Mouse (Mus musculus): ENCODE measurements around the gene Gm10073.
"Not testable (repeated sequence)": the region's sequence is repeated elsewhere in the genome, so short reads cannot be mapped to it uniquely, and the experiment has no call there.

Gm10073 gene

GRCm38 (mm10) chr8:106597067-106597466, 23.8 kb upstream of the Gm10073 start:
- DNase-seq (ENCODE audit: low read depth) = no peak

- DNase-seq (ENCODE audit: low read depth) = peak; percentile 22
These were observed 22.4 kb upstream of the Gm10073 start for GRCm38 (mm10) chr8:106595623-106596022.

DNA sequence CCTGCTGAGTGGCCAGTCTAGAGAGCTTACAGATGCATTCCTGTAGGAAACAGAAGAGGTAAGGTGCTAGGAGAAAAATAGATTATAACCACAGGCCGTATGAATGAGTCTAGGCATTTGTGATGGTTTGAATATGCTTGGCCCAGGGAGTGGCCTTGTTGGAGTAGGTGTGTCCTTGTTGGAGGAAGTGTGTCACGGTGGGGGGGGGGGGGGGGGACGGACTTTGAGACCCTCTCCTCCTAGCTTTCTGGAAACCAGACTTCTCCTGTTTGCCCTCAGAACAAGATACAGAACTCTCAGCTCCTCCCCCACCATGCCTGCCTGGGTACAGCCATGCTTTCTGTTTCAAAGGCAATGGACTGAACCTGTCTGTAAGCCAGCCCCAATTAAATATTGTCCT, 19.2 kb upstream of the Gm10073 start:
- DNase-seq (ENCODE audit: low read depth) = no peak

GRCm38 (mm10) chr8:106588443-106589431, 15.5 kb upstream of the Gm10073 start:
- no peak for DNase-seq (ENCODE audit: low read depth)

GRCm38 (mm10) chr8:106586896-106587295, 13.6 kb upstream of the Gm10073 start:
- DNase-seq (ENCODE audit: low read depth) = no peak

DNA sequence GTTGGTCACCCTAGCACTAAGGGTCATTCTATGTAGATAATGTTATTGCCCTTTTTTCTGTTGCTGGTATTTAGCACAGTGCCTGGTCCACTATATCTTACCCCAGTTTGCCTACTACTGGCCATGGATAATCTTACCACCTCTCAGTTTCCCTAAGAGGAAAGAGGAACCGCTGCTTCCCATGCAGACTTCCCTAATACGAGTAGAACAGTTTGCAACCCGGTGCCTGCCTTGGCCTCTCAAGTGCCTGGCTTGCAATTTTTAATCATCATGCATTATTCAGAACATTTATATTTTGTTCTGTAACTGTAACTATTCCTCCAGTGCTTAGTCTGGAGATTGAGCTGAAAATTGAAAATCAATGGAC, 12.4 kb upstream of the Gm10073 start:
- DNase-seq (ENCODE audit: low read depth) = no peak

DNA sequence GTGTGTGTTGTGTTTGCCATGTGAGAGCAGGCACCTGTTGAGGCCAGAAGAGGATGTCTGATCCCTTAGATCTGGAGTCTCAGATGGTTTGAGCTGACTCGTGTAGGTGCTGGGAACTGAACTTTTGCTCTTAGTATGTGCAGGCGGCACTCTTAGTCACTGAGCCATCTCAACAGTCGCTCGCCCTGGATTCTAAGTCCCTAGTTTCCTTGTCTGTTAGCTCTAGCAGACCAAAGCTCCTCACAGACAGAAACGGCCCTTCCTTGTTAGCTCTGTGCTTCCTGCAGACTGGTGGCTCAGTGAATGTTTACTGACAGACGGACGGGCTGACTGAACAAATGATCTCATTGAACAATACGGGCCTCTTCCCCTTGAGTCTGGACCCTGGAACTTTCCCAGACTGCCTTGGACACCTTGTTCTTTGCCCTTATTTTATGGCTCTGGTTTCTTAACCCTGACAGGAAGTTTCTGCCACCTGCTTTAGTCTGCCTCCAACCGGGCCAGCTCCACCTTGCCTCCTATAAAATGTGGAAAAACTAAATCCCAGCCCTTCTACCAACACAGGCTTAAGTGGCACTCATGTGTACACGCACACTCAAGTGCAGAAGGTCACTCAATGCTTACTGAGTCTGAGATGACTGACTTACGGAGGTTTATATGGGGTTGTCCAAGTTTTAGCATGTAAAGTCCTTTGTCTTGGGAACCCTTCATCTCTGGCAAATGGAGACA, 11.8 kb upstream of the Gm10073 start:
- DNase-seq (ENCODE audit: low read depth) = no peak

GRCm38 (mm10) chr8:106581344-106582088, 8.3 kb upstream of the Gm10073 start:
- DNase-seq (ENCODE audit: low read depth) = no peak

DNA sequence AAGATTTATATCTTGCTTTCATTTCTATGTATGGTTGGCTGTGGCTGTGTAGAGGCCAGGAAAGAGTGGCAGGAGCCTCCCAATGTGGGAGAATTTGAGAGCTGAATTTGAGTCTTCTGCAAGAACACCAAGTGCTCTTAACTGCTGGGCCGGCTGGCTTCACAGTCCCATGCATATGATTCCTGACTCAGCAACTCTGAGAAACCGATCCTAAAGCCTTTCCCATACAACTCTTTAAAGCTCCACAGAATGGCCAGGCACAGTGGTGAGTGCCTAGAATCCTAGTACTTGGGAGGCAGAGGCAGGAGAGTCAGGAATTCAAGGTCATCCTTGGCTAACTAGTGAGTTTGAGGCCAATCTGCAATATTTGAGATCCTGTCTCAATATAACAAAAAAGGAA, 6.2 kb upstream of the Gm10073 start:
- DNase-seq (ENCODE audit: low read depth) = no peak

GRCm38 (mm10) chr8:106576849-106577555, 3.7 kb upstream of the Gm10073 start:
- DNase-seq (ENCODE audit: low read depth) = peak; percentile 85

GRCm38 (mm10) chr8:106574283-106574682, 1.0 kb upstream of the Gm10073 start:
- no peak for DNase-seq (ENCODE audit: low read depth)

- DNase-seq (ENCODE audit: low read depth) = not testable (repeated sequence)
These were observed 1.1 kb downstream of the Gm10073 start for GRCm38 (mm10) chr8:106572175-106572574.

DNA sequence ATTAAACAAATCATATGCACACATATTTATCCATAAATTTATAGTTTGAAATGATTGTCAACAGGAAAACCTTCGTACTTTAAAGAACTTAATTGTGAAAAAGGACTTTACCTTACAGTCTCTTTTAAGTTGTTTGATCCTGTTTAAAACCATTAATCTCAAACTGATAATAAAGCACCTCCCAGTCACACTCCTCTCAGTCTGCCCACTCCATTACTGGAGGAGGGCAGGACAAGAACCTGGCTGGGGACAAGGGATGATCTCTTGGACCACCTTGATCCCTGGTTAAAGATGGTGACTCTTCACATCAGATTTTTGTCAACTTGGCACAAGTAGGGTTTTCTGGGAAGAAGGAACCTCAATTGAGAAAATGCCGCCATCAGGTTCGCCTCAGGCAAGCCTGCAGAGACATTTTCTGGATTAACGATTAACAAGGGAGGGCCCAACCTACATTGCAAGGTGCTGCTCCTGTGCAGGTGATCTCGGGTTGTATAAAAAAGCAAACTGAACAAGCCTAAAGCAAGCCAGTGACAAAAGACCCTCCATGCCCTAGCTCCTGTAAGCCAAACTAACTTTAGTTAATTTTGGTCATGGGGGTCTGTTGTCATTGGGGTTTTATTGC, 1.6 kb downstream of the Gm10073 start:
- no peak for DNase-seq (ENCODE audit: low read depth)

GRCm38 (mm10) chr8:106570386-106570785, 2.9 kb downstream of the Gm10073 start:
- no peak for DNase-seq (ENCODE audit: low read depth)

- no peak for DNase-seq (ENCODE audit: low read depth)
These were observed 4.3 kb downstream of the Gm10073 start for GRCm38 (mm10) chr8:106569006-106569405.

DNA sequence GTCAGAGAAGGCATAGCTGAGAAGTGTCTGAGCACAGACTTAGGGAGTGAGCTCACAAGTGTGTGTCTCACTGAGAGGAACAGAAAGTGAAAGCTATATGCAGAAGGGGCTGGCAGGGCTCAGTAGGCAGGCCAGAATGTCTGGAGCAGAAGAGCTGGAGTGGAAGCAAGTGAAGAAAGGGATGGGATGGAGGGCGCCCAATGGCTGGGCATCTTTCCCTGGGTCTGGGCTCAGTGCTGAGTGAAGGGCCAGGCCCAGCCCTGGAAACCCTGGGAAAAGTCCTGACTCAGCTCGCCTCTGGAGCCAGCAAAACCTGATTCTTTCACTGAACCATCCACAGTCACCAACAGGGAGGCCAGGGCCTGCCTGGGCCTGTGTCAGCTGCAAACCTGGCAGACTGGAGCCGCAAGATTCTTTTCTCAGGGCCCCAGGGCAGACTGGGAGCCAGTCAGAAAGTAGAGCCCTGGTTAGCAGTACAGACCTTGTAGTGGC, 9.5 kb downstream of the Gm10073 start:
- peak; percentile 17 for DNase-seq (ENCODE audit: low read depth)

GRCm38 (mm10) chr8:106561097-106561865, 12.0 kb downstream of the Gm10073 start:
- DNase-seq (ENCODE audit: low read depth) = peak; percentile 90

DNA sequence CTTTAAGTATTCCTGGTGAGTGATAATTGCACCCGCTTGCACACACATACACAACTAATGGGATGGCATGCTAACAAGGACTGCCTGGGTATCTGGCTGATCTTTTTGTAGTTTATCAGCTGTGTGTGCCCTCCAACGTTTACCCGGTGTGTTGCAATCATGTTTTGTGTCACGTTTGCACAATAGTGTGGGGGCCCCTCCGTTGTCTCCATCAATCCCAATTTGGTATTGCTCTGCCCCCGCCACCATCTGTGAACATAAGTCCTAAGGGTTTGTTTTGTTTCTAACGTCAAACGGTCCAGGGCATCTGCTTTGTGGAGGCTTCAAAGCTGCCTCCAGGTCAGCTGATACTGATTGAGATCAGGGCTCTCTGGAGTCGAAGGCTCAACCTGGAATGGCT, 13.4 kb downstream of the Gm10073 start:
- DNase-seq (ENCODE audit: low read depth) = peak; percentile 73

GRCm38 (mm10) chr8:106556068-106556645, 17.1 kb downstream of the Gm10073 start:
- DNase-seq (ENCODE audit: low read depth) = peak; percentile 79

DNA sequence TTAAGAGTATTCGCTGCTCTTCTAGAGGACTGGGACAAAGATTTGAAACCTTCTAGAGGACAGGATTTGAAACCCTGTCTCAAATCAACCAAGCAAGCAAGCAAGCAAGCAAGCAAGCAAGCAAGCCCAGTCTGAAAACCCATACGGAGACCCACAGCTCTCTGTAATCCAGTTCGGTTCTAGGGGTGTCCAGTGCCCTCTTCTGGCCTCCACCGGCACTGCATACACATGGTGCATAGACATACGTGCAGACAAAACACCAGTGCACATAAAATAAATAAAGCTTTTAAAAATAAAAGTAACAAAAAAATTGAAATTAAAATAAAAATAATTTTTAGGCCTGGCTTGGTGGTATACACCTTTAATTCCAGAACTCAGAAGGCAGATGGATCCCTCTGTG, 19.2 kb downstream of the Gm10073 start:
- no peak for DNase-seq (ENCODE audit: low read depth)
